Mouse (Mus musculus) cerebellum, adult (tissue): ENCODE measurements around the gene Selenow.
"Not testable (repeated sequence)": the region's sequence is repeated elsewhere in the genome, so short reads cannot be mapped to it uniquely, and the experiment has no call there.

Source experiments
- ATAC-seq: cut with Nextera tagmentation; 2 replicates; pipeline ENCODE4 v1.9.2; 2017; ENCODE audit warnings: mild to moderate bottlenecking, moderate library complexity, mixed read lengths; ENCODE audit not compliant: insufficient number of reproducible peaks, low FRiP score, low TSS enrichment

Gene Selenow

DNA sequence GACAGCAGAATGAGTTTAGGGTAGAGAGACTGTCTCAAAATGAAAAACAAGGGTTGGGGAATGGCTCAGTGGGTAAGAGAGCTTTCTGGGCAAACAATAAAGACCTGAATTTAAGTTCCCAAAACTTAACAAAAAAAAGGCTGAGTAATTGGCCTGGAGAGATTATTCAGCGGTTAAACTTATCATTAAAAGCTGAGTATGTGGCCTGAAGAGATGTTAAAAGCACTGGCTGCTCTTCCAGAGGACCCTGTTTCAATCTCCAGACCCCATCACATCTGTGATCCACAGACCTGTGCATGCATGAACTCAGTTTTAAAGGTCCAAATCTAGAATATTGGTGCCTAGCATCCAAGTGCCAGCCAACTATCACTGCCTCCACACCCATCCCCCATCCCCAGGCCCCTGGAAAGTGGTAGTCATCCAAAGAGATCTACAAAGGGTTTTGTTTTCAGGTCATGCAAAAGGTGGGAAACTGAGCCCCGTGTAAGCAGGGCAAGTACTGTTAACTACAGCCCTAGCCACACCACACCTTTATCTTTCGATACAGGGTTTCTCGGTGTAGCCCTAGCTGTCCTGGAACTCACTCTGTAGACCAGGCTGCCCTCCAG is 25.6 kb upstream of the Selenow start:
- ATAC-seq = no peak

DNA sequence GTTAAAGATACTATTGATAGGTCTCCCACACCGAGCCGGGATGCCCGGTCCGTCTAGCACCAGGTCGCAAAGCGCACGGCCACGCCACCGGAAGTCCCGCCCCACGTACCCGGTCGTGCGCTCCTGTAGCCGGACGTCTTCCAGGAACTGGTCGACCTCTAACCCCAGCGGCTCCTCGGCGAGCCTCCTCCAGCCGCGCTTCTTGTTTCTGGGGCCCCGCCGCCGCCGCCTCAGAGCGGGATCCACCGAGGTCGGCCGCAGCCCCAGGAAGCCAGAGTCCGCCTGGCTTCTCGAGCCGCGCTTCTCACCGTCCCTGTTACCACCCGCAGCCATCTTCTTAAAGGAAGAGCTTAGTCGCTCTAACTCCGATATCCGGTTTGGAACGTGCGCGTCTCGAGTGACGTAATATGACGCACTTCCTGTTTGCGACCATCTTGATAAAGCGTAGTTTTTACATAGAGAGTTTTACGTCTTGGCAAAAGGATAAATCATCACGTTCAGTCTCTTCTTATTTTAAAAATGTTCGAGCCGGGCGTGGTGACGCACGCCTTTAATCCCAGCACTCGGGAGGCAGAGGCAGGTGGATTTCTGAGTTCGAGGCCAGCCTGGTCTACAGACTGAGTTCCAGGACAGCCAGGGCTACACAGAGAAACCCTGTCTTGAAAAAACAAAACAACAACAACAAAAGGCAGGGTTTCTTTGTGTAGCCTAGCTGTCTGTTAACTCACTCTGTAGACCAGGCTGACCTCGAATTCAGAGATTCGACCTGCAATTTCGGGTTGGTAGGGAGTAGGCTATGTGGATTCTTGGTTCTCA is 23.7 kb upstream of the Selenow start, which contains the start of gene Nop53:
Nop53 (minus strand) TSS at position 354 of the 816 bp plus-strand sequence.
- peak; percentile 86 for ATAC-seq

DNA sequence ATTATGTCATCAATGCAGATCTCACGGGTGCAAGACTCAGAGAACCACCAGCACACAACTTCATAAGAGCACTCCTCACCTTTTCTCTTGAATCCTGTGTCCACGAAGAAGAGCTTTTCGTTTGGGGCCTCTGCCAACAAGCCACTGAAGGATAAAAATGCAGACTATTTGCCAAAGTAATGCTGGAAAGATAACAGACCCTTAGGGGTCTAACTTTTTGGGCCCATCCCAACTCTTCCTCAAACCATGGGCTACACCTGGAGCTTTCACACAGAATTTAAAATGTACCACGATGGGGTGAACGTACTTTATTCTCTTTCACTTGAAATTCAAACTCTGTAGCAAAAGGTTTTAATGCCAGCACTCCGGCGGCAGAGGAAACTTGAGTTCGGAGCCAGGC is 23.0 kb upstream of the Selenow start:
- ATAC-seq = no peak

DNA sequence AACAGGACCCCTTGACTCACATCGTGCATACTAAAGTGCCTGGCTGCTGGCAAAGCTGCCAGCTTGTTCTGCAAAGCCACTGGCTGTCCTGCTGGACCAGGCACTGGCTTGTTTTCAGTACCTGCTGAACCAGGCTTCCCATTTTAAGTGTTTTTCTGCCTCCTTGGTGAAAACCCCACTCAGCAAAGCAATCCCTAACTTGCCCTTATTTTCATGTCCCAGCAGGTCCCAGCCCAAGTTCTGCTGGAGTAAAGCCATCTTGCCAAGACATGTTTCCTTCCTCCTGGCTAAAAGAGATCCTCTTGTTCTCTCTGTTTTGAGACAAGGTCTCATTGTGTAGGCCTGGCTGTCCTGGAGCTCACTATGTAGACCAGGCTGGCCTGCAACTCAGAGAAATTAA is 22.1 kb upstream of the Selenow start:
- no peak for ATAC-seq

DNA sequence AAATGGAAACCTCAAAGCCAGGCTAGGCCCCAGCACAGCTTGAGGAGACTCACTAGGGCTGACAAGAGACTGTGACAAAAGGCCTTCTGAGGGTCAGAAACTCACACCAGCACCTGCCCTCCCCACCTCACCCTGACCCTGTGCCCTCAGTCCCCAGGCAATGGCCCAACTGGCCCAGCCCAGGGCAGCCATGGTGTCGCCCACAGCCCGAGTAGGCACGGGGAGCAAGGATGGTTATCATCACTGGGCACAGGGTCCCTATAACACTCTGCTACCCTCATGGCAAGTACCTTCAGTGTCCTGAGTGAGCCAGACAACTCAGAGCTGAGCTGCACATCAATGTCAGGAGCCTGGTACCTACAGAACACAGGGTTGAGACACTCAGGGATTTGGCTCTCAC is 16.4 kb upstream of the Selenow start:
- no peak for ATAC-seq

DNA sequence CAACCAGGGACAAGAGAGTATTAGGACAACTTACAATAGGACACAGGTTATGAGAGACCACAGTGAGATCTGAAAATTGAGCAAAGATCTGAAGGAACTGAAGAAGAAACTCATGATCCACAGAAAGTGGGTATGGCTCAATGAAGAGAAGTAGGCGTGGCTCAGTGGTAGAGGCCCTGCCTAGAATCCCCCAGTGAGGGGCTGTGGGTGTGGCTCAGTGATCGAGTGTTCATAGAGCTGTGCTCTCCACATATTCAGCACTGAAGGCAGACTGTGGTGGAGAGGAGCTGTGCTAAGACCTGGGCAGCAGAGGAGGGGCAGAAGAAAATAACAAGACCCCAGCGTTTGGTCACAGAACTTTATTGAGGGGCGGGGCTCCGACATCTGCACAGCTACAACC is 15.3 kb upstream of the Selenow start:
- no peak for ATAC-seq

DNA sequence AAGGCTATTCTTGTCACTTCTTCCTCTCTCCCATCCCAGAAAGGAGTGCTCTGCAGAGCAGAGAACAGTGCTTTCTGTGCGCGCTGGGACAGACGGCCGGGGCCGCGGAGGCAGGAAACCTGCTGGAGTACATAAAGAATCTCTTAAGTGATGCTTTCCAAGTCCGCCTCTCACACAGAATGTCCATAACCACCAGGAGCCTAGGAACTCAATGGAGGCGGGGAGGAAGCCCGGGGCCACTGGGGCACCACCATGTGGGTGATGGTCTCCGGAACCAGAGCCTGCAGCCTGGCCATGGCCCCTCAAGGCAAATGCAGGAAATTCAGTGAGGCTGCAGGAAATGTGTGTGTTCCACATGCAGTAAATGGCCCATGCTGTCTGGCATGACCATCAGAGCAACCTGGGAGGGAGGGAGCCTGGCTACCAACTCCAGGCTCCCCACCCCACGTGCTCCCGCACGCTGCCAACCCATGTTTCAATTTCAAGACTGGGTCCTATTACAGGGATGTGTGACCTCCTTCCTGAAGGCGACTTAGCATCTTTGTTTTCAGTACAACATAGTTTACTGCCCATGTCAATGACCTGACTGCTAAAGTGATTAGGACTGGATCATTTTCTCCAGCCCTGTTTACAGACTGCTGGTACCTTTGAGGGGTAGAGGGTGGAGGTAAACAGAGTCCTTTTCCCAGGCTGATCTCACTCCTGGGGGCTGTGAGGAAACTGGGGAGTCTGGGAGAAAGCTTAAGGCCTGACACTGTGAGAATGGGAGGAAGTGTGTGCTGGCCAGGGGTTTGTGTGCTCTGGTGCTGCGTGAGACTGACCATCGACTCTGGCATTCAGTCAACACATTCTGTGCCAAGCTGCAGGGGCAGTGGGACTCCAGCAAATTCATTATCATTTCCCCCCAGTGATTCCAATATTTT is 11.5 kb upstream of the Selenow start:
- no peak for ATAC-seq

DNA sequence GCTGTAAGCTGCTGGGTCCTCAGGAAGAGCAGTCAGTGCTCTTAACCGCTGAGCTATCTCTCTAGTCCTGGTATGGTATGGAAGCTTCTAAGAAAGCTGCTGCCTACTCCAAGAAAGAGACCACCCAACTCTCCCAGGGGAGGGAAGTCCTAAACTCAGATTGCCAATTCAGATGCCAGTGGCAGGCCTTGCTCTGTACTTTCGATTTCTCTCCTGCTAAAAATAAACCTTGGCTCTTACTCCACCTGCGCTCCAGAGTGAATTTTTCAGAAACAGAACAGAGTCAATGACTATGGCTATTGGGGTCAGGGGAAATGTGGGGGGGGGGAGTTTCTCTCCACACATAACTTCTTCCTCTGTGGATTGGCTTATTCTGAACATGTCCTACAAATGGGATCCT is 9.4 kb upstream of the Selenow start:
- no peak for ATAC-seq

DNA sequence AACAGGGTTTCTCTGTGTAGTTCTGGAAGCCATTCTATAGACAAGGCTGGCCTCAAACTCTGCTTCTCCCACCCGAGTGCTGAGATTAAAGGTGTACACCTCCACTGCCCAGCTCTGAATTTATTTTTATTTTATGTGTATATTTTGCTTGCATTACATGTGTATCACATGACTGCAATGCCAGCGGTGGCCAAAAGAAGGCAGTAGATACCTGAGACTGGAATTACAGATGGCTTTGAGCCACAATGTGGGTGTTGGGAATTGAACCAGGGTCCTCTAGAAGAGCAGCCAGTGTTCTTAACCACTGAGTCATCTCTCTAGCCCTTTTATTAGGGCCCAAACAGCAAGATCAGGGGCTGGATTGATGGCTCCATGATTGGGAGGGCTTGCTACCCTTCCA is 8.3 kb upstream of the Selenow start:
- no peak for ATAC-seq

DNA sequence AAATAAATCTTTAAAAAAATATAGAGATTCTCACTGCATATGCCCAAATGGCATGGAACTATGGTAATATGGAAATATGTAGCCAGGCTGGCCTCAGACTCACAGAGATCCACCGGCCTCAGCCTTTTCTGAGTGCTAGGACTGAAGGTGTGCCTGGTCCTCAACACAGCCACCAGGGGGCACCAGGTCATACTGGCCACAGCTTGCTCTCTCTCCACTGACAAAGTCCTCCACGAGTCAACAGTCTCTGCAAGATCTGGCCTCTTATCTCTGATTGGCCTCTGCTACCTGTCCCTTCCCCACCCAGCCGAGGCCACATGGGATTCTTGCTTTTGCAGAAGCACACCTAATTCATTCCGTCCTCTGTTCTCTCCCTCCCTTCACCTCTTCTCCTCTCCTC is 7.7 kb upstream of the Selenow start:
- no peak for ATAC-seq

DNA sequence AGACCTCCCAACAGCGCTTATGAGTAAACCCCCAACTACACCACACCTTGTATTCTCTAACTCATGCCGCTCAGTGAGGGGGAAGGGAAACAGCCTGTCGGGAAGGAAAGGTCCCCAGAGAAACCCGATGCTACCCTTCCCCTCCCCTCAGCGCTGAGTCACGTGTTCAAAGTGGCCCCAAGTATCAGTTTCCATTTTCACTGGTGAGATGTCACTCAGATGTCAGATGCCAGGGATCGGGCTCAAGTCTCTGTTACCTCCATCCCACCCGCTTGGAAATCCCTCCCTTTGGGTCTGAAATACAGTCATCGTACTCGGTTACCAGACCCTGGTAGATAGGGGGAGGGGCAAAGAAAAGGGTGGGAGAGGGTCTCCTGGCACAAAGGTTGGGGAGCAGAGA is 406 bp downstream of the Selenow start:
- no peak; the same call in 1 of the 2 replicates for ATAC-seq

DNA sequence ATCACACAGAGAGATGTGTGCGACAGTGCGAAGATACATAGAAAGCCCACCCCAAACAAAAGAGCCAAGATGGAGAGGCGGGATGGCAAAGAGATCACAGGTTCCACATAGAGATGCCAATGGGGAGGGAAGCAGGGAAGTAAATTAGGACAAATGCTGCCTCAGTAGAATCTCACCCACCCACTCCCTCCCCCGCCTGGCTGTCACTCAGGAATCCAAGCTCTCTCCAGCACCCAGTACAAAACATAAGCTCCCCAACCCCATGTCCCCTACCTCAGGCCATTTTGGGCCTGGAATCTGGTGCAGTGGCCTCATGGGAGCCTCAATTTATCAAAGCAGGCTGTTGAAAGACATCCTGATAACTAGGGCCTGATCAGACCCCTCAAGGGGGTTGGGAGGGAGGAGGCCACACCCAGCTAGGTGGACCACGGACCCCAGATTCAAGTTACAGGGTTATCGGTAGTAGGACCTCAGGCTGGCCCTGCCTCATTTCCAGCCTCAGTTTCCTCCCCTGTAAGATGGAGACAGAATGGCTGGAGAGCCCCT is 1.5 kb downstream of the Selenow start:
- ATAC-seq = no peak

DNA sequence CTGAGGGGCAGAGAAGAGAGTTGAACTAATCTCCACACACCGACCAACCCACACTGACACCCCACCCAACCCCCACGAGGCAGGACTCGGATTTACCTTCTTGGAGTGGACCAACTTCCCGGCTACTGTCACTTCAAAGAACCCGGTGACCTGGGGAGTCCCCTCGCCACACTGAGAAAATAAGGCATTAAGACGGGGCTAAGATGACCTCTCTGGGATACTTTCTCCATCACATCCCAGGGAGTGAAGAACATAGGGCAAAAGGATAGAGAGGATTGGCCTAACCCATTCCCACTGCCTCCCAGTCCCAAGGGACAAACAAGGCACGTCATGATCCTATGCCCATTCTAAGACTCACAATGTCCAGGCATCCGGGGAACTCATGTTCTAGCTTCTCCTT is 2.3 kb downstream of the Selenow start:
- ATAC-seq = no peak

DNA sequence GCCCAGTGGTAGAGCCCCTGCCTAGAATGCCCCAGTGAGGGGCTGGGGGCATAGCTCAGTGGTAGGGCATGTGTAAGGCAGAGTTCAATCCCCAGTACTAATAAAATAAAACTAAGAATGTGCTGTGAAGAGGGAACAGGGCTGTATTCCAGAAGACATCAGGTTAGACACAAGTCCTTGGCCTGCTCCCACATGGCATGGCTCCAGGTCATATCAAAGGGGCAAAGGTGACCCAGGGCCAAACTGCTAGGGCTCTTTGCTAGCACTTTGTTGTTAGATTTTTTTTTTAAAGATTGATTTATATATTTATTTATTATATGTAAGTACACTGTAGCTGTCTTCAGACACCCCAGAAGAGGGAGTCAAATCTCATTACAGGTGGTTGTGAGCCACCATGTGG is 3.8 kb downstream of the Selenow start:
- ATAC-seq = no peak

DNA sequence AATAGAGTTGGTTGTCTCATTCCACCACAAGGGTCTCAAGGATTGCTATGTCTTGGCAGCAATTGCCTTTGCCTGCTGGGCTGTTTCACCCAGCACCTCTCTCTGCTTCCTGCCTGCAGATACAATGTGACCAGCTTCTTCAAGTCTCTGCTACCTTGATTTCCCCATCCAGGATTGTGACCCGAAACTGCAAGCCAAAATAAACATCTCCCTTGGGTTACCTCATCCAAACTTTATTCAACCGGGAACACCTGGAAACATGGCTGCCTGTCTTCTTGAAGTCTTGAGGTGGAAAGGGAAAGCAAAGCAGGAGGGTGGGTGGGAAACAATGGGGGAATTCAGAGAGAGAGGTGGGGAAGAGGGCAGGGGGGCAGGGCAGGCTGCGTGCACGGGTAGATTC is 5.2 kb downstream of the Selenow start:
- ATAC-seq = no peak

DNA sequence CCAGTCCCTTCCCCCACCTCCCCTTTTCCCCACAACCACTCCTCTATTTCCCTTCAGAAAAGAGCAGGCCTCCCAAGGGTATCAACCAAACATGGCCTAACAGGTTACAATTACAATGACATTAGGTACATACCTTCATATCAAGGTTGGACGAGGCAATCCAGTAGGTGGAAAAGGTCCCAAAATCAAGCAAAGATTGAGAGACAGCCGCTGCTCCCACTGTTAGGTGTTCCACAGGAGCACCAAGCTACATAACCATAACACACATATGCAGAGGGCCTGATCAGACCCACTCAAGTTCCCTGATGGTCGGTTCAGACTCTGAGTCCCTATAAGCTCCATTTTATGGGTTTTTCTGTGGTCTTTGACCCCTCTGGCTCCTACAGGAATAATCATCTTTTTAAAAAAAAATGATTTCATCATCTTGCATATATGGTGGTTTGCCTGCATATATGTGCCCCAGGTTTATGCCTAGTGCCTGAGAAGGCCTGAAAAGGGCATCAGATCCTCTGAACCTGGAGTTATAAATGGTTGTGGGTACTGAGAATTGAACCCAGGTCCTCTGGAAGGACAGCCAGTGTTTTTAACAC is 6.0 kb downstream of the Selenow start:
- no peak for ATAC-seq

DNA sequence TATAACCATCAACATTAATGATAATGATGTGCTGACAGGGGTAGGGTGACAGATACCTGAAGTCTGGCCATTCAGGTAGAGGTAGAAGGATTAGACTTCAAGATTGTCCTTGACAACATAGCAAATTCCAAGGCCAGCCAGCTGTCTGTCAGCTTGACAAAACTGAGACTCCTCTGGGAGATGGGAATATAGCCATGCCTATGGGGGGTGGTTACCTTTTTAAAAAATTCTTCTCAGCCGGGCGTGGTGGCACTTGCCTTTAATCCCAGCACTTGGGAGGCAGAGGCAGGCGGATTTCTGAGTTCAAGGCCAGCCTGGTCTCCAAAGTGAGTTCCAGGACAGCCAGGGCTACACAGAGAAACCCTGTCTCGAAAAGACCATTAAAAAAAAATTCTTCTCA is 6.5 kb downstream of the Selenow start:
- not testable (repeated sequence) for ATAC-seq

DNA sequence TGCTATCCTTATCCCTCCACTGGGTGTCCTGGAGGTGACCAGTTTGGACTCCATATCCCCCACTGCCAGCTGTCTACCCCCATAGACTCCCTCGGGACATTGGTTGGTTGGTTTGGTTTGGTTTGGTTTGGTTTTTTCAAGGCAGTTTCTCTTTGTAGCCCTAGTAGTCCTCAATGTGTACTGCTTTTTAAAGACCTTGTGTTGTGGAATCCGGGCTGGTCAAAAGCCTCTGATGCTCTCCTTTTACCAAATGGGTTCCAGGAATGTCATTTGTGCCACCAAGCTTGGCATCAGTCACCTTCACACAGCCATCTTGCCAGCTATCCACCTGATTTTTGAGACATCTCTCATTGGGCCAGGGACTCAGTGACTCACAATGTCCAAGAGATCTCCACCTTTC is 7.5 kb downstream of the Selenow start:
- no peak for ATAC-seq

DNA sequence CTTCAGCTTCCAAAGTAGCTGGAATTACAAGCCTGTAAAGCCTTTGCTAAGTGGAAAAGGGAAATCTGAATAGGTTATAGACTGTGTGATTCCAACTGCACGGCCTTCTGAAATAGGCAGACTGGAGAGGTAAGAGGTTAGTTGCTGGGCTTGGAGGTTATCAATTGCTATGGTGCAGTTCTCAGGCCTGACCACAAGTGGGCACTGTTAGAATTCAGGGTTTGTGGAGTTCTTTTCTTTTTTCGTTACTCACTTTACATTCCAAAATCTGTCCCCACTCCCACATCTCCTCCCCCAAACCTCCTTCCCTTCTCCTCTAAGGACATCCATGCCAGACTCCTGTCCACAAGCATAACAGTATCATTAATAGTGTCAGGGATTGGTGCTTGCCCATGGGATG is 8.0 kb downstream of the Selenow start:
- ATAC-seq = no peak

DNA sequence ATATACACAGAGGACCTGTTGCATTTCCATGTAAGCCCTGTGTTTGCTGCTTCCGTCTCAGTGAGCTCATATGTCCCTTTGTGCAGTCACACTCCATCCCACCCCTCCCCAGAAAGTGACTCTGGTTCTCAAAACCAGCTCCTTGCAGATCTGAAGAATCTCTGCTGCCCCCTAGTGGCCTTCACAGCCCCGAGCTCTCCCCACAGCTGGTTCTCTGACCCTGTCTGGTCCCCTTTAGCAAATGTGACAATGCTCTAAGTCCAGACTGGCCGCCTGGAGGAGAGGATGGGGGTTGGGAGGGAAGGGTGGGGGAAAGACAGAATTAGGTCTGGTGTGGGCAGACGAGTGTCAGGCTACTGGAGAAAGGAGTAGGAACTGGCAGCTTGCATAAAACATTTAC is 10.0 kb downstream of the Selenow start:
- ATAC-seq = peak; percentile 31; the same call in 1 of the 2 replicates
